Mouse (Mus musculus): ENCODE measurements around the gene Gm904.
"Not testable (repeated sequence)": the region's sequence is repeated elsewhere in the genome, so short reads cannot be mapped to it uniquely, and the experiment has no call there.

The Gm904 gene

DNA sequence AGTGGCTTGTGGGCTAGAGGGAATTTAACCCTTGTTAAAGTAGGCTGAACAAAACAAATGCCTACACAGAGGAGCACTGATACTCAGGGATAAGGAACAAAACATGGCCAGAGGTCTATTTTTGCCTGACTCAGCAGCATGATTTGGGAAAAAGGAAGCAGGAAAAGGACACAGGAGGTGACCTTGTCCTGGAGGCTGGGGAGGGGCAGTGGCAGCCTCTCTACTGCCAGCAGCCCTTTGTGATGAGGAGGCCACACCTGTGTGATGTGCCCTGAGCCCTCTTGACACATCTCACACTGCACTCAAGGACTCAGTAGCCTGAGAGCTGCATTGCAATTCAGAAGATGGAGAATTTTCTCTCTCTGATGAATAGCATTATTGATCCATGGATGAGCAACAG is at the start of gene Gm904:
TSS of gene Gm904 (plus strand) at position 301 of the 400 bp plus-strand sequence.
- DNase-seq = not testable (repeated sequence)

DNA sequence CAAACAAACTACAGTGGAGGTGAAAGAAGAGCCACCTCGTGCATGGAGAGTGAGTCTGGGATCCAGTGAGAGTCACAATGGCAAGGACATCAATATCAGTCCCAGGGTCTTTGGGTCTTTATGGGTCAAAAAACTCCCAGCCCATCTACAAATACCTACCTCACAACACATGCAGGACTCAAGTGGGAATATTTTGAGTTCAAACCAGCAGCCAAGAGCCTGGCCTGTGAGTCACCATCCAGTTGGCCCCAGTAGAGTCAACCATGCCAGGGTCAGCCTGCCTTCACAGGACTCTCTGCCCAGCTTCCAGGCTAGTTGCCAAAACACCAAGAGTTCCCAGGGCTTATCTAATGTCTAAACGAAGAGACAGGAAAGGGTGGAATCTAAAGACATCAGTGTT is 5.7 kb downstream of the Gm904 start:
- not testable (repeated sequence) for DNase-seq
